Mouse (Mus musculus) heart, adult 11 months (tissue): ENCODE results near the gene Fgfr2.

ENCODE experiments used
- DNase-seq: peaks from one replicate; pipeline ENCODE4 v3.0.0; 2022

The Fgfr2 gene

DNA sequence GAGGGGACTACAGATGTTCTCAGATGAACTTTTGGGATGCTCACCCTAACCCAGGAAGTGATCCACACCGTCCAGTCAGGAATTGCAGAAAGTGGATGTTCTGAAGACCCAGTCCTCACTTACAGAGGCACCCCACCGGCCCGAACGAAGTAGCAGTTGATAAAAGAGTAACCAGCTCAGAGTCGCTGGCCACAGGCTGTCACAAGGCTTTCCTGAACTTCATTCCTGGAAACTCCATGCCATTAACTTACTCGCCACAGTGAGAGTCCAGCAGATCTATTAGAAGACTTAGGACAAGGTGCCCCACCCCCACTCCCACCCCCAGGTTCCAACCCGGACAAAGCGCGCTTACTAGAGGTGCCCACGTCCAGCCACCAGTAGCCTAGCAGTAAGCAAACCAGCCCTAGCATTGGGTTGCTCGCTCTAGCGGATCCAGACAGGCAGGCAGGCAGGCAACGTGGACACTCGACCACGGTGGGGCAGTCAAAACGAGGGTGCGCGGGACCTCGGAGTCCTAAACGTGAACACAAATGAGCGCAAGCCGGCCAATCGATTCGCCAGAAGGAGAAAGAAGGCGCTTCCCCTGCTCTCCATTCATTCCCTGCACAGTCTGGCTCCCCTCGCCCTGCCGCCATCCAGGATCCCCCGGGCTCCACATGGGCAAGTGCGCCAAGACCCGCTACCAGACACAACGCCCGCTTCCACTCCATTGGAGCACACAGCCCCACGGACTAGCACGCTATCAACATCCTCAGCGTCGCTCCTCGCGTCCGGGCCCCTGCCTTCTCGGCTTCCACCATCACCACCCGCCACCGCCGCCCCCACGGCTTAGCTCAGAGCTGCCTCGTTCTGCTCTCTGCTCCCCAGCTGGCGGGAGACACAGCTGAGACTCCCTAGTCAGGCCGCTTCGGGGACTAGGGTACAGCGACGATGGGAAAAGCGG lies 807.7 kb downstream of the Fgfr2 start:
- DNase-seq = peak; percentile 97

DNA sequence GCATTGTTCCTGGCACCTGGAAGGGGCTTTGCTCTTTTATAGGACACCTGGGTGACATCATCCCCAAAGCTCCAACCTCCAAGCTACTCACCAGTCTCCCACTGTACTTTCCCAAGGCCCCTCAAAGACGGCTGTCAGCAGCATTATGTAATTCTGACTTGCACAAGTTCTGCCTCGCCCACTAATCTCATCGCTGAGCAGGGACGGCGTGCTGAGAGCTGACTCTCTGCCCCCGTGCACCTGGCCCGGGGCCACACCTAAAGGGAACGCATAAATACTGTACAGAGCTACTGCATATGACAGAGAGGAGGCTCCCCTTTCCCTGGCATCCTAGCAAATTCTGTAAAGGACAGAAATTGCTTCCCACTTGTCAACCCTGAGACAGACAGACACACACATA lies 810.8 kb downstream of the Fgfr2 start:
- peak; percentile 90 for DNase-seq

DNA sequence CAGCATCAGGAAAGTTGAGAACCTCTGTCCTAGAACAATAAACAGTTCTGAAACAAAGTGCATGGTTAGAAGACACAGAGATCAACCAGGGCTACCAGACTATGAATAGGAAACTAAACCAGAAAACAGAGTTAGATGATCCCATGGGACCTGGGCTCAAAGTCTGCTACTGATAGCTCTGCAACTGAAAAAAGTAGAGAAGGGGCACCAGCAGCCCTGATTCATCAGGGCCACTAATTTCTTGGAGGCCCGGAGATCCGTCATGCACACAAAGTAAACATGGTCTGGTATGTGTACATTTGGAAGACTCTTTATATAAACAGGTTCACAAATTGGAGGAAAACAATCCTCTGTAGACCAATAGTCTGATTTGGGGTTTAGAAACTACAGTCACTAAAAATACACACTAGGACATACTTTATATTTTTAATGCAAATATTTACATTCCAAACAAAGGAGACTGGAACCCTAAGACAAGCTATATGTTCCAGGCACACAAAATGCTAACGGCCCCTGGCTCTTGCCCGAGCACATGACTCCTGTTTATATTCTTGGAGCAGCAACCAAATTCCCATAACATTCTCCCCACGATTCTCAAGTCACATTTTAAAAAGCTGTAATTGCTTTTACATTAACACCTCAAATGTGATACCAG lies 814.5 kb downstream of the Fgfr2 start:
- DNase-seq = no peak

DNA sequence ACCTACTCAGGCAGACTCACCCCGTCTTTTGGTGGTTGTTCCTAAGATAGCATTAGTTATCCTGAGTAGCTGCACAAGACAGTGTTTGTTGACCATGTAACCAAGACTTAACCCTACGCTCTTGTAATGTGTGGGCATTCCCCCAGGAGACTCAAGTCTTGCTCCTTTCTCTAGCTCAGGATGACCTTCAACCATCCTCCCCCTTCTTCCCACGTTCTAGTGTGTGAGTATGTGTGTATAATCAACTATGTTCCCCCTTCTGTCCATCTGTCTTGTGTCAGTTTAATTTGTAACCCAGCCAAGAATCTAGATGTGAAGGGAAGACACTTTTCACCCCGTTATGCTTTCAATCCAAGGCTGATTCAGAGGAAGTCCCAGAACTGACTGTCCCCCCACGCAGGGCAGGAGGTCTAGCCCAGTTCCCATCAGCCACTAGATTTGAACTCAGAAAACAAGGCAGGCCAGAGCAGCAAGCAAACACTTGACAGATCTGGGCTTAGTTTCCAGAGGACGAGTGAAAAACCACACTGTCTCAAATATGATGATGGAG lies 815.4 kb downstream of the Fgfr2 start:
- peak; percentile 89 for DNase-seq

DNA sequence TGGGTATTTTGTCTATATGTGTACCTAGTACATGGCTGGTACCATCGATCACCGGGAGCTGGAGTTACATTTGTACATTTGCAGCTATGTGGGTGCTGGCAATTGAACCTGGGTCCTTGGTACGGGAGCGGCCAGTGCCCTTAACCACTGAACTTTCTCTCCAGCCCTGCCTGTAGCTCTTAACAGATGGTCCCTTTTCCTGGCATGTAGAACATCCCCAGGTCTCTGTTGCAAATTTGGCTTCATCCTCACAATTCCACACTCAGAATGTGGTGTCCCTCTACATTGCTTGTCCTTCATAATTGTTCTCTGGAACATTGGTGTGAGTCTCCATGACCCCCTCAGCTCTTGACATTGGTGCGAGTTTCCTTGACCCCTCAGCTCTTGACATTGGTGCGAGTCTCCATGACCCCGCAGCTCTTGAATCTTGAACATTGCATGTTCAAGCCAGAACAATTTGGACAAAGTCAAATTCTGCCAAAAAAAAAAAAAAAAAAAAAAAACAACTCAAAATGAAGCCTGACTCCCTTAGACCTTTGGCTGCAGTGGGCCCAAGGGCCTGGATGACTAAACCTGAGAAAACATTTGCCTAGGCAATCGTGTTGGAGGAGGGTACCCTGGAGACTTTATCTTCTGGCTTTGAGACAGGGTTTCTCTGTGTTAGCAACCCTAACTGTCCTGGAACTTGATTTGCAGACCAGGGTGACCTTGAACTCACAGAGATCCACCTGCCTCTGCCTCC lies 816.3 kb downstream of the Fgfr2 start:
- DNase-seq = no peak

DNA sequence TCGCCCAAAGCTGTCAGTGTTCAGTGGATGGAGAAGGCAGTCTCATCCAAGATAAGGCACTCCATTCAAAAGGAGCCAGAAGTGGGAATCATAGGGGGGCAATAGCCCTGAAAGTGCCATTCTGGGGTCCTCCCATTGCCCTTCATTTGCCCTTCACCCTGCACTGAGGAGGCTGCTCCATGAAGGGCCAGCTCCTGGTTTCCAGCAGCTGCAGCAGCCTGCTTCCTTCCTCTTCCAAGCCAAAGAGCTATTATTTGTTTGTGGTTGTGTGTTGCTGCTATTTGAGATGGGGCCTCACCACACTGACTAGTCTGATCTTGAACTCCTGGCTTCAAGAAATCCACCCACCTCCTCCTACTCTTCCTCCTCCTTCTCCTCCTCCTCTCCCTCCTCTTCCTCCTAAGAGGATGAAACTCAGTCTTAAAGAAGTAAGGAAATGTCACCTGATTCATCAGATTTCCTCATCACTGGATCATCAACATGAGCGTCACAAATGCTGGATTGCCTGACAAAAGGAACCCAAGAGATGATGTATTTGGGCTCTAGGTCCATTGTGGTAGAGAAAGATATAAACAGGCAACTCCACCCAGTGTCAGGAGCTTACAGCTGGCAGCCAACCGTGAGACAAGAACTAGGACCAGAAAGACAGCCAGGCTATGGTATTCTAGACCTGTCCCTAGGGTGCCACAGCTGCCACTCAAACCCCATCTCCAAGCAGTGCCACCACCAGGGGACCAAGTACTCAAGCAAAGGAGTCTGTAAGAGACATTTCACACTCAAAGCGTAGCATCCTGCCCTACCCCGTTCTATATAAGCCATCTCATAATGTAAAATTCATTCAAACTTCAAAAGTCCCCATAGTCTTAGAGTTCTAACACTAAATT lies 817.4 kb downstream of the Fgfr2 start:
- DNase-seq = no peak

DNA sequence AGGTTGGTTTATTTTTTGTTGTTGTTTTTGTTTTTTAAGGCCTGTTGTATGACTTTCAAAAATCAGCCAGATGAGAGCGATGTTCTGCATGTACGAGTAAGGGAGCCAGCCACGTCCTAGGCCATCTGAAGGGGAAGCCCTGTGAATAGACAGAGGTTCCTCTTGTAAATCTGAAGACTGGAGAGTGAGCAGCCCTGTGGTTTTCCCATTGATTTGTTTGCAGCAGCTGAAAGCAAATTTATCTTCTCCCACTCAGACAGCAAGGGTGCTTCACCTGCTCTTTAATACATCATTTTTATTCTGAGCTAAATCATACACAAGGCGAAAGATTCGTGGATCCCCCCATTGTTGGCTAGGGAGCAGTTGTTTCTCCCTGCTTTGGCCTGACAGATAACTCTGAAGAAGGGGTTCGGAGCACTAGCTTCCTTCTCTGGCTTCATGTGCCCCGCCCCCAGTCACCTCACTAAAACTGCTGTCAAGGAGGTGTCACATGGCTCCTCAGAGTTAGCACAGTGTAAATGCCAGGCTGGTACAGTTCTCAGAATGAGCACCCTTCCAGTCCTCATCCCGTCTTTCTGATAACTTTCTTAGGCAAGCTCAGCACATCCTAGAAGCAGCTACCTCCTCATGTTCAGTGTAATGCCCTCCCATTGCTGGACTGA lies 818.6 kb downstream of the Fgfr2 start:
- no peak for DNase-seq

DNA sequence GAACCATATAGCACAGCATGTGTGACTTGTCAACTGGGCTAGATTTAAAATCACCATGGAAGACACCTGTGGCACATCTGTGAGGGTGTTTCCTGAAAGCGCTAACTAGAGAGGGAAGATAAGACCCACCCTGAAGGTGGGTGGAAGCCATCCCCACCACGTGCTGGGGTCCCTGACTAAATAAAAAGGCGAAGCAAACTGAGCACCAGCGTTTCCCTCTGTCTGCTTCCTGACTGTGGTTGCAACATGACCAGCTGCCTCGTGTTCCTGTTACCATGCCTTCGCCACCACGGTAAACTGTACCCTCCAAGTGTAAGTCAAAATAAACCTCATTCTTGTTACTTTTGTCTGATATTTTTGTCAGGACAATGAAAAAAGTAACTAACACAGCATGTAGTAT lies 819.2 kb downstream of the Fgfr2 start:
- no peak for DNase-seq

DNA sequence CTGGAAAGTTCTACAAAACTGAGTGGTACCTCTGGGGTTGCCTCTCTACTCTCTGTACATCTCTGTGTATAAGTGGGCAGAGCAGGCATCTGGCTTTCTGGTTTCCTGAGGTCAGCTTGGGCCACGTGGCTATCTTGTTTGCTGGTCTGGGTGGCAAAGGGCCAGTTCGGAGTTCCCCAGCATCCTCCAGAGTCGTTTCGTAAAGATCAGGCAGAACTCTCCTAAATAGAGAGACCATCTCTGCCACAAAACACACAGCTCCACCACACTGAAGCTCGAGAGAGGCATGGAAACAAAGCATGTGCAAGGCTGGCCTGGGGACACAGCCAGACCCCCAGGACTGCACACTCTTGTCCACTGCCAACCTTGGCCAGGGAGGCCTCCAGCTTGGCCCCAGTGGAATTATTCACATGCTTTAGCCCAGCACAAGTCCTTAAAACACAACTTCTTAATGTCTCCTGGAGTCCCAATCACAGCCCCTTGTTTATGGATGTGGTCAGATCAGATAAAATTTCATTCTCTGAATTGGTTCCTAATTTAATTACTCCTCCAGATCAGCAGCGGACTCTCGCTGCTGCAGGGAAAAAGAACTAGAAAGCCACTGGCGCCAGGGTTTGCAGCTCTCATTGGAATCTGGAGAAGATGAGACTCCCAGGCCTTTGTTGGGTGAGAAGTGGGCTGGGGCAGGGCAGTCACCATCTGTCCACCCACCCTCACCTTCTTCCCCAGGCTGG lies 820.5 kb downstream of the Fgfr2 start:
- DNase-seq = peak; percentile 95

DNA sequence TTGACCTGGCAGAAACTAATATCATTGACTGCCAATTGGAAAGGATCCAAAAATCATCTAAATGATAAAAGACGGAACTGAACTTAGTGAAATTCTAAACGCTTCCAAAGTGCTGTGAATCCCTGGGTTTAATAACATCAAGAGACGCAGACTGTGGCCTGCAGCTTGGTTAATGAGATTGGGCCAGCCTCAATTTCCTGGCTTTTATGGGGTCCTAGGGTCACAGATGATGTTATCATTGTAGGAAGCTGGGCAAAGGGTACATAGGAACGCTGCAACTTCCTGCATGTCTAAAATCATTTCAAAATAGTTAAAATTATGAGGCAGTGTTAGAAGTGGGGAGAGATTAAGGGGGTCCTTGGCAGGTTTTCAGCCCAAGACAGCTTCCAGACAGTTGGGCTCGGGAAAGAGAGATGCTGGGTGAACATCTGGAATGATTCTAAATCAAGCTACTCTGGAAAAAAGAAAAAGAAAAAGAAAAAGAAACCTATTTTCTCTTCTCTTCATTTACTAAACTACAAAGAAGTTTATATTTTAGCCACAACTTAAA lies 823.4 kb downstream of the Fgfr2 start:
- DNase-seq = no peak

DNA sequence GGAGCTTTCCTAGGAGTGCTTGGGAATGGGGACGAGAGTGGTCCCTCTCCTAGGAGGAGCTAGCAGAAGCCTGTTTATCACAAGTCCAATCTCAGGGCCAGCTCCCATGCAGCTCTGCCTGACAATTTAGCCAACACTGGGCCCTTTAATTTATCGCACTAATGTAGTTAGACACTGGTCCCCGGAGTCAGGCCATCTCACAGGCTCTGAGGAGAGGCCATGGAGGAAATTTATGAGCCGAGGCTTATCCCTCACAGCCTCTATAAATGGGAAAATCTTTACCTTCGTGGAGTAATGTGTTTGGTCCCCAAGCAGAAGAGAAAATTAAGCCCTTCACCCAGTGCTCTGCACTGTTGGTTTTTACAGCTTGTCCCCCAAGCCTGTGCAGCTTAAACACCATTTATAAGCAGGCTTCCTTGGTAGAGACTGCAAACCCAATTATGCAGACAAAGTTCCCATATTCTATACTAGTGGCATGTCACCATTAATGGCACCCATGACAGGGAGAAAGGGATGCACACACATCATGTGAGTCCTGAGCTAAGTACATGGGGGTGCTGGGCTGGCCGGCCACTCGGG lies 824.6 kb downstream of the Fgfr2 start:
- DNase-seq = no peak

DNA sequence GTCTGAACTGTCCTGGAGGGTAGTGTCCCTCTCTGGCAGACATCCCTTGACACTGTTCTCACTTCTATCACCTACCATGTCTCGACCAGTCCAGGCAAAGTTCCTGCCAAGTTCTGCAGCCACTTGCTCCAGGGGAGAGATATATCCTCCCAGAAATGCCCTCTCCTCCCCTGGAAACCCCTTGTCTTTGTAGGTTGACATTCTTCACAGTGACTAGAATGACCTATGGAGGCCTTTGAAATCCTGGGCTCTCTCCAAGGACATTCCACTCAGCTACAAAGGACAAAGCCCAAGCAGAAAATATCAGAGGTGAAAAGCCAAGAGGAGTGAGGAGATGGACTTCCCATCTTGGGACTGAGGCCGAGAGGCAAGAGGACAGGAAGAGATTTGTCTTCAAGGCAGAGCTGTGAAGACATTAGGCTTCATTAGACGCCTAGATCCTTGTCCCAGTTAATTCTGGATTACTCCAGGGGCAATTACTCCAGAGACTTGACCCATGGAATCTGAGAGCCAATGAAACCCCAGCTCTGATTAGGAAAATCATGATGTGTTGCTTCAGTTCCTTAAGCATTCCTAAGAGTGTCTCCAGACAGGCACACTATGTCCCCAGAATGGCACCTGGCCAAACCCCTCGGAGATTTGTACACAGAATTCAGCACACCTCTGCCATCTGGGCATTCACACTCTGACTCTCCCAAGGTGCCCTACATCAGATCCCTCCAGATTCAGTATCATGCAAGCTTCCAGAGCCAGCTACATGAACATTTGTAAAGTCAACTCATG lies 826.3 kb downstream of the Fgfr2 start:
- DNase-seq = peak; percentile 93

DNA sequence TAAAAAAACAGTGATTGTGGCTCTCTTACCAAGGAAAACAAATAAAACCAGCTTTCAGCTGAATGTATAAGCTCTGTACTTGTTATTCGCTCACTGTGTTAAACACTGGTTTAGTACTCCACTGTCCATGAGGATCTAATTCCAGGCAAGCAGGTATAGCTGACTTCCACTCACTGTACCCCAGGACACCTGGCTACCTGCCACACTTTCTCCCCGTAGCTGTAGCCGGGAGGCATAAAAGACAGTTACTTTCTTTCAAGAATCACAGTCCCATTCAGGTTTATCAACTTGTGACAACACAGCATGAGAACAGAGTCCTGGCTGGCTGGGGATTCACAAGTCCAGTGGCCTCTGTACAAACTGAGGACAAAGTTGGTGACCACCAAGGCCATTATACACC lies 827.0 kb downstream of the Fgfr2 start:
- DNase-seq = peak; percentile 81

DNA sequence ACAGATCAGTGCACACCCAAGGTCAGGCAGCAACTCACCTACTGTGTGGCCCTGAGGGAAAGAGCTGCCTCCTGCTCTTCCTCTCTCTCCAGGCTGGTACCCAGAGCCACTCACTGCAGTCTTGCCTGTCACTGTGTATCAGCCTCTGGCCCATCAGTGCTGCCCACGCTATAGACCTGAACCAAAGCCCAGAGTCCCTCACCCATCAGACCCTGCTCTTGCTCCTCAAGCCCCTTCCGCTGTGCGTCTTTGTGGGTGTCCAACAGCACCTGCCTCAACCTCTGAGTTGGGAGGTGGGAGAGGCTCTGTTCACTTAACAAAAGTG lies 835.8 kb downstream of the Fgfr2 start:
- no peak for DNase-seq

DNA sequence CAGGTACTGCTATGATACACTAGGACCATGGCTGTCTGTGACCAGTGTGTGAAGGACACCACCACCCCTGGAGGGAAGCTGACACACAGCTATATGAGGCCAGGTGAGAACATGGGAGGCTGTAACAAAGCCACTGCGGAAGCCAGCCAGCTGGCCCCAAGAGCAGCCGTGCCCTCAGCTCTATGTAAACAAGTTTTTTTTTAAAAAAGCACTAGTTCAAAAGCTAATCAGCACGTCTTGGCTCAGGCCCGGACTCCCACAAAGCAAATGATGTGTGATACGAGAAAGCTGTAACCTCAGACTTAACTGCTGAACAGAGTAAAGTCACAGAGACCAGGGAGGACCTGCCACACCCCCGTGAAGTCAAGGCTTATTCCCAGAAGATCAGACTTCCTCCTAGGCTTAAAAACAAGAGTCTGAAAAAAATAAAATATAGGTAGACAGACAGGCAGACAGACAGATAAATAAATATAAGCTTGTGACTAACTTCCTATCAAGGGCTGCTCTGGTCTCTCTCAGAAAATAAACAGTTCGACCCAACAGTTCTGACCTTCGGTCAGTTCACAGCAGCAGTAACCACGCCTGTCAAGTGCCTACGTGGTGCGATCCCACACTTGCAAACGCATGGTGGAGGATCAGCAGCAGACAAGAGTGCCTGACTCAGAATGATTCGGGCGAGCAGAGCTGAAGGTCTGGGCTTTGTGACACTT lies 836.4 kb downstream of the Fgfr2 start:
- DNase-seq = no peak

DNA sequence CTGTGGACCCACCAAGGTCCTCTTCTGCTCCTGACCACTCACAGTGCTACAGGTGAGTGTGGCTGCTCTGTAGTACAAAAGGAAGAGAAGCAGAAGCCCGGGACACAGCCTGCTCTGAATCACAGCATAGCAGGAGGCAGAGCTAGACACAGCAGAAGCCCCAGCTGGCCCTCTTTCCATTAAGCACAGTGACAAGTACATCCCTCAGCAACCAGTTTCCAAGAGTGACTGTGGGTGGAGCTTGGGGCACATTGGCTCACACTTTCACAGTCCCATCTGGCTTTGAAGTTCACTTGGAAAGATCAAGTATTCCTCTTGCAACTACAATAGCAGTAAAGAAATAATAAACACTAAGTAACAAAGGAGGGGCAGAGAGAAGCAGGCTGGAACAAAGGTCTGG lies 838.4 kb downstream of the Fgfr2 start:
- DNase-seq = no peak

DNA sequence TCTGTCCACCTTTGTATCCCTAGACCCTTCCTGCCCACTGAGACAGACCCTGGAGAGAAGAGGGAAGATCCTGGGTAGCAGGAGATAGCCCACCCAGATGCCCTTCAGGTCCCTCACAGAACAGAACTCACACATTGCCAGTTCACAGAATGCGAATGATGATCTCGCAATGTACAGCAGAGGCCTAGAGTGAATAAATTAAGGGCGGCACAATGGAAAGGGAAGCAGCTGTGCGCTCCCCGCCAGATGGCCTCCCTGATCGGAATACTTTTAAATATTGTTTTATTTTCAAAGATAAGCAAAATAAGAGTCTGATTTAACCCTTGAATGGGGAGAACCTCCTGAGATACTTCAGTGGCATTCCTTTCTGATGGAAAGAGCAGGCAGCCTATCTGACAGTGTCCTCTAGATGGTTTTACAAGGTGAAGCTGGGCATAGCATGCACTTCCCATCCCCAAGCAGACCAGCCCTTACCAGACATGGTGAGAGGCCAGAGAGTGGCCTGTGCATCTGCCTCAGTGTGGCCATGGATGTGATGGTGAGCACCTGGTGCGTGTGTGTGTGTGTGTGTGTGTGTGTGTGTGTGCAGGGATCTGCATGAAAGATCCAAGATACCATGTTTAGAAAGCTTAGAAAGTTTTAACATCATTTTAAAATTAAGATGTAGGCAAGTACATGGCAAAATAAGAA lies 839.0 kb downstream of the Fgfr2 start:
- DNase-seq = no peak

DNA sequence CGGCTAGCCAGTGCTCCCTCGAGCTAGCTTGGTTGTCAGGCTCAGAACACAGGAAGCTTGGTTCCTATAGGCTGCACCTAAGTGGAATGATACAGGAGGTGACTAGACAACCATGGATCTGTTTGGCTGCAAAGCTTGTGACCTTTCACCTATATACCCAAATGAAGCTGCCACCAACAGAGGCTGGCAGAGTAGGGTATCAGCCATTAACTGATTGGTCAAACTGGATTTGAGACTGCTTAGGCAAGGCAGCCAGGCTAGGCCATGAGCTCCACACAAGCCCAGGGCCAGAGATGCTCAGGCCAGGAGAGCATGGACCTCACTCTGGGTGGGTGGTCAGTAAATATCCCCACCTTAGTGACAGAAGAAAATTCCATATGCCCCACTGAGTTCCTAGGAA lies 840.6 kb downstream of the Fgfr2 start:
- DNase-seq = peak; percentile 91
